Mouse (Mus musculus) MEL (cell line): Measurements from ENCODE around the gene Ppp1r12a.

ENCODE experiments used
- CTCF ChIP-seq, 3 experiments: IDR thresholded peaks in 2 of 3; conservative IDR thresholded peaks in 1 of 3; 2 replicates each; pipeline ENCODE4 v1.5.1; 2011 to 2012; ENCODE audit warnings: low read length in 3 of 3, low read depth in 2 of 3, mild to moderate bottlenecking in 2 of 3, improper control_type of control experiment in 1 of 3, inconsistent platforms in 1 of 3, mixed read lengths in 1 of 3, moderate library complexity in 1 of 3; ENCODE audit not compliant: control insufficient read depth in 1 of 3, insufficient read depth in 1 of 3, poor library complexity in 1 of 3, severe bottlenecking in 1 of 3
- HCFC1 ChIP-seq: IDR thresholded peaks from 2 replicates; pipeline ENCODE4 v1.6.1; 2012; ENCODE audit warnings: low read depth, mild to moderate bottlenecking, inconsistent platforms, low read length, improper control_type of control experiment, moderate library complexity
- MAX ChIP-seq: IDR thresholded peaks from 2 replicates; pipeline ENCODE4 v1.6.1; 2011; ENCODE audit warnings: low read length, improper control_type of control experiment
- POLR2A ChIP-seq, 2 experiments: IDR thresholded peaks; 2 replicates each; pipeline ENCODE4 v1.6.1; 2011 to 2012; ENCODE audit warnings: low read length in 2 of 2, mild to moderate bottlenecking in 2 of 2, control low read depth in 1 of 2, improper control_type of control experiment in 1 of 2, low read depth in 1 of 2, moderate library complexity in 1 of 2; ENCODE audit not compliant: control insufficient read depth in 1 of 2, insufficient read depth in 1 of 2, poor library complexity in 1 of 2
- SIN3A ChIP-seq: IDR thresholded peaks from 2 replicates; pipeline ENCODE4 v1.6.1; 2012; ENCODE audit warnings: low read length, improper control_type of control experiment, inconsistent platforms
- TBP ChIP-seq: IDR thresholded peaks from 2 replicates; pipeline ENCODE4 v1.8.0; 2011; ENCODE audit warnings: low read depth, low read length, improper control_type of control experiment
- TCF12 ChIP-seq: IDR thresholded peaks from 2 replicates; pipeline ENCODE4 v1.6.1; 2014; ENCODE audit warnings: low read depth, mild to moderate bottlenecking, inconsistent platforms, low read length, improper control_type of control experiment, moderate library complexity
- USF1 ChIP-seq: IDR thresholded peaks from 2 replicates; pipeline ENCODE4 v1.6.1; 2014; ENCODE audit warnings: low read depth, mild to moderate bottlenecking, inconsistent platforms, low read length, improper control_type of control experiment, moderate library complexity
- ZKSCAN1 ChIP-seq: IDR thresholded peaks from 2 replicates; pipeline ENCODE4 v1.6.1; 2012; ENCODE audit warnings: low read depth, mild to moderate bottlenecking, inconsistent platforms, low read length, improper control_type of control experiment, moderate library complexity

DNA sequence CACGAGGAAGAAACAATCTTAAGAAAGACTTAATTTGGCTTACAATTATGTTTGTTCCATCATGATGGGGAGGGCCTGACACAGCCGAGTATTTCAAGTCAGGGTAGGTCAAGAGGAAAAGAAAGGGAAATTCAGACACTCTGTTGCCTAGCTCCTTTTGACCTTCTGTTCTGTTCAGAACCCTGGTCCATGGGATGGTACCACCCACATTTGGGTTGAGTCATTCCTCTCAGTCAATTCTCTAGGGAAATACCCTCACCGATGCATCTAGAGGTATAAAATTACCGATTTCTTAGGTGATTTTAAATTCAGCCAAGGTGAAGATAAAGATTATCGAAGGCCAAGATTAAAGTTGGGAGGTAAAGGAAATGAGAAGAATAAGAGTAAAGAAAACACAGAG lies 23.6 kb upstream of the Ppp1r12a start:
- no peak for TF ChIP-seq HCFC1
- no peak for TF ChIP-seq CTCF (IDR thresholded peaks at IDR 0.05 in 2 of 3, conservative IDR thresholded peaks at IDR 0.05 in 1 of 3; ENCODE audit: control insufficient read depth in 1 of 3, insufficient read depth in 1 of 3, low read depth in 2 of 3, low read length in 3 of 3, poor library complexity in 1 of 3, severe bottlenecking in 1 of 3)
- no peak for TF ChIP-seq POLR2A (IDR thresholded peaks at IDR 0.05; ENCODE audit: control insufficient read depth in 1 of 2, insufficient read depth in 1 of 2, low read depth in 1 of 2, low read length in 2 of 2, poor library complexity in 1 of 2)
- no peak for TF ChIP-seq MAX
- TF ChIP-seq TCF12: no peak
- no peak for TF ChIP-seq TBP
- TF ChIP-seq USF1: no peak
- TF ChIP-seq ZKSCAN1: no peak
- TF ChIP-seq SIN3A: no peak
